Mouse (Mus musculus) CH12.LX (cell line): ENCODE measurements around the gene Cd96. TPM values are rescaled to one million over a fixed set of nuclear protein-coding genes. Genes with fewer than 3 reads are reported as not detected.

Experiments used
- DNase-seq: peaks from one replicate; pipeline ENCODE4 v3.0.0-alpha.2; 2013; ENCODE audit errors: extremely low read depth
- H3K27ac ChIP-seq: 2 replicates; pipeline ENCODE4 v1.5.1; 2012; ENCODE audit warnings: low read depth, mild to moderate bottlenecking, control low read depth, moderate library complexity; ENCODE audit not compliant: insufficient read depth
- H3K27me3 ChIP-seq: replicated peaks from 2 replicates; pipeline ENCODE3; 2012; ENCODE audit warnings: inconsistent platforms
- H3K36me3 ChIP-seq, 2 experiments: replicated peaks in 1 of 2; 2 replicates each; pipeline versions ENCODE3 to v1.6.1; 2012; ENCODE audit warnings: inconsistent platforms in 1 of 2, low read length in 1 of 2, mild to moderate bottlenecking in 1 of 2, mixed read lengths in 1 of 2, moderate library complexity in 1 of 2; ENCODE audit not compliant: control insufficient read depth in 1 of 2, insufficient read depth in 1 of 2
- H3K4me1 ChIP-seq, 2 experiments: 2 replicates each; pipeline ENCODE4 v1.6.1; 2012; ENCODE audit warnings: inconsistent platforms in 1 of 2, moderate library complexity in 1 of 2; ENCODE audit not compliant: insufficient read depth in 2 of 2, control insufficient read depth in 1 of 2
- H3K4me2 ChIP-seq: 2 replicates; pipeline ENCODE4 v1.6.1; 2012; ENCODE audit warnings: low read depth, mild to moderate bottlenecking, control low read depth; ENCODE audit not compliant: poor library complexity, insufficient read depth, severe bottlenecking
- H3K4me3 ChIP-seq, 3 experiments: fragments of 150-350 bp in 1 of 3; sonication (generic) in 1 of 3; replicated peaks in 1 of 3; 2 replicates each; pipeline versions ENCODE3 to v1.5.1; 2011 to 2012; ENCODE audit warnings: low read depth in 2 of 3, low read length in 2 of 3, mild to moderate bottlenecking in 2 of 3, moderate library complexity in 2 of 3, control low read depth in 1 of 3, improper control_type of control experiment in 1 of 3, inconsistent platforms in 1 of 3, mixed read lengths in 1 of 3; ENCODE audit not compliant: poor library complexity in 1 of 3
- H3K79me2 ChIP-seq: replicated peaks from 2 replicates; pipeline ENCODE4 v1.6.1; 2012; ENCODE audit warnings: mild to moderate bottlenecking, moderate library complexity; ENCODE audit not compliant: control insufficient read depth, poor library complexity, insufficient read depth, severe bottlenecking; ENCODE audit errors: extremely low read depth
- H3K9ac ChIP-seq: 2 replicates; pipeline ENCODE4 v1.6.1; 2012; ENCODE audit warnings: low read depth, mild to moderate bottlenecking, control low read depth, moderate library complexity; ENCODE audit not compliant: insufficient read depth
- H3K9me3 ChIP-seq: replicated peaks from 2 replicates; pipeline ENCODE3; 2012; ENCODE audit warnings: low read length, inconsistent platforms, mixed read lengths
- BHLHE40 ChIP-seq: IDR thresholded peaks from 2 replicates; pipeline ENCODE4 v1.6.1; 2011; ENCODE audit warnings: mild to moderate bottlenecking, low read depth, low read length, improper control_type of control experiment
- CHD1 ChIP-seq: IDR thresholded peaks from 2 replicates; pipeline ENCODE4 v1.6.1; 2012; ENCODE audit warnings: low read depth, low read length, improper control_type of control experiment, inconsistent platforms
- CHD2 ChIP-seq: IDR thresholded peaks from 2 replicates; pipeline ENCODE4 v1.6.1; 2011; ENCODE audit warnings: low read length, improper control_type of control experiment
- E2F4 ChIP-seq: IDR thresholded peaks from 2 replicates; pipeline ENCODE4 v1.6.1; 2011; ENCODE audit warnings: low read depth, low read length, improper control_type of control experiment; ENCODE audit not compliant: insufficient replicate concordance
- ELF1 ChIP-seq: IDR thresholded peaks from 2 replicates; pipeline ENCODE4 v1.6.1; 2014; ENCODE audit warnings: low read depth, mild to moderate bottlenecking, inconsistent platforms, low read length, improper control_type of control experiment
- EP300 ChIP-seq: IDR thresholded peaks from 2 replicates; pipeline ENCODE4 v1.6.1; 2011; ENCODE audit warnings: low read length, improper control_type of control experiment
- ETS1 ChIP-seq: conservative IDR thresholded peaks from 2 replicates; pipeline ENCODE4 v1.6.1; 2012; ENCODE audit warnings: low read depth, mild to moderate bottlenecking, inconsistent platforms, low read length, improper control_type of control experiment, moderate library complexity
- HCFC1 ChIP-seq: IDR thresholded peaks from 2 replicates; pipeline ENCODE4 v1.6.1; 2012; ENCODE audit warnings: low read depth, mild to moderate bottlenecking, inconsistent platforms, low read length, improper control_type of control experiment
- KAT2A ChIP-seq: IDR thresholded peaks from 2 replicates; pipeline ENCODE4 v1.6.1; 2012; ENCODE audit warnings: low read length, improper control_type of control experiment, inconsistent platforms; ENCODE audit not compliant: insufficient replicate concordance
- MAFK ChIP-seq: IDR thresholded peaks from 2 replicates; pipeline ENCODE4 v1.6.1; 2011; ENCODE audit warnings: low read length, improper control_type of control experiment; ENCODE audit not compliant: insufficient replicate concordance
- MAZ ChIP-seq: IDR thresholded peaks from 2 replicates; pipeline ENCODE4 v1.6.1; 2012; ENCODE audit warnings: low read depth, mild to moderate bottlenecking, inconsistent platforms, low read length, improper control_type of control experiment, moderate library complexity
- MXI1 ChIP-seq: IDR thresholded peaks from 2 replicates; pipeline ENCODE4 v1.6.1; 2011; ENCODE audit warnings: mild to moderate bottlenecking, low read depth, low read length, improper control_type of control experiment
- MYC ChIP-seq: IDR thresholded peaks from 2 replicates; pipeline ENCODE4 v1.6.1; 2011; ENCODE audit warnings: low read depth, mild to moderate bottlenecking, improper control_type of control experiment, low read length
- NRF1 ChIP-seq: IDR thresholded peaks from 2 replicates; pipeline ENCODE4 v1.6.1; 2014; ENCODE audit warnings: low read depth, mild to moderate bottlenecking, inconsistent platforms, low read length, improper control_type of control experiment, moderate library complexity
- PAX5 ChIP-seq: IDR thresholded peaks from 2 replicates; pipeline ENCODE4 v1.6.1; 2012; ENCODE audit warnings: low read length, inconsistent platforms, mixed read lengths
- POLR2A ChIP-seq: IDR thresholded peaks from 2 replicates; pipeline ENCODE4 v1.6.1; 2011; ENCODE audit warnings: low read depth, mild to moderate bottlenecking, improper control_type of control experiment, low read length
- RAD21 ChIP-seq: IDR thresholded peaks from 2 replicates; pipeline ENCODE4 v1.6.1; 2011; ENCODE audit warnings: low read depth, mild to moderate bottlenecking, low read length, improper control_type of control experiment, moderate library complexity
- SIN3A ChIP-seq: IDR thresholded peaks from 2 replicates; pipeline ENCODE4 v1.6.1; 2012; ENCODE audit warnings: low read length, improper control_type of control experiment, inconsistent platforms
- SMC3 ChIP-seq: IDR thresholded peaks from 2 replicates; pipeline ENCODE4 v1.6.1; 2011; ENCODE audit warnings: low read depth, low read length, improper control_type of control experiment
- TBP ChIP-seq: conservative IDR thresholded peaks from 2 replicates; pipeline ENCODE4 v1.6.1; 2011; ENCODE audit warnings: low read depth, low read length, improper control_type of control experiment
- TCF12 ChIP-seq: IDR thresholded peaks from 2 replicates; pipeline ENCODE4 v1.6.1; 2014; ENCODE audit warnings: low read depth, mild to moderate bottlenecking, inconsistent platforms, low read length, improper control_type of control experiment
- ZKSCAN1 ChIP-seq: IDR thresholded peaks from 2 replicates; pipeline ENCODE4 v1.6.1; 2012; ENCODE audit warnings: low read depth, inconsistent platforms, low read length, improper control_type of control experiment, borderline replicate concordance
- ZMIZ1 ChIP-seq: IDR thresholded peaks from 2 replicates; pipeline ENCODE4 v1.6.1; 2012; ENCODE audit warnings: low read depth, mild to moderate bottlenecking, inconsistent platforms, low read length, improper control_type of control experiment
- ZNF384 ChIP-seq: IDR thresholded peaks from 2 replicates; pipeline ENCODE4 v1.6.1; 2012; ENCODE audit warnings: low read depth, low read length, improper control_type of control experiment, inconsistent platforms
- dilution Hi-C: fragments of 300-500 bp; cut with MboI; formaldehyde crosslinking; loops from 2 replicates; pipeline ENCODE4 v1.14.3; 2020; ENCODE audit warnings: low sequenced_read_pairs; ENCODE audit not compliant: extremely low pct_unique_long_range_greater_than_20kb, extremely low pct_ligation_motif_present
- in situ Hi-C: fragments of 300-500 bp; cut with MboI; formaldehyde crosslinking; loops from 3 replicates; pipeline ENCODE4 v1.14.3; 2019; ENCODE audit warnings: low sequenced_read_pairs, low pct_ligation_motif_present, low pct_unique_long_range_greater_than_20kb, mixed read lengths
- polyA plus RNA-seq: library from polyadenylated mRNA; unstranded; fragments of >175 nt; gene quantifications from 2 replicates; pipeline ENCODE4 v1.2.1, GENCODE M21; 2012; ENCODE audit warnings: low read depth; ENCODE audit not compliant: insufficient read length
- total RNA-seq, 2 experiments: library from RNA; depleted of rRNA; stranded (reverse); fragments of 300-350 nt in 1 of 2; fragments of >200 nt in 1 of 2; gene quantifications; 2 replicates each; pipeline ENCODE4 v1.2.3; 2012 to 2014

The Cd96 gene
- total and polyA plus RNA-seq, 3 experiments: 4.4 to 9.7 (median 5.9) TPM

- in situ Hi-C loops: no loop called here
- dilution Hi-C loops: no loop called here
- Histone ChIP-seq H3K79me2 (no peaks in the 10 kb centered on the region), H3K4me1 (no peaks in the 10 kb centered on the region), H3K36me3 (no peaks in the 10 kb centered on the region), H3K9me3 (peaks cover 5% of the 10 kb centered on the region), H3K4me3 (no peak overlapping the region), H3K9ac (no peak overlapping the region), H3K4me2 (no peak overlapping the region), H3K27ac (no peak overlapping the region), H3K27me3 (no peaks in the 10 kb centered on the region)
- no peak for TF ChIP-seq MAZ
- DNase-seq: no peak
Observed at GRCm38 (mm10) chr16:46009717-46010116, 110.3 kb downstream of the Cd96 start.

DNA sequence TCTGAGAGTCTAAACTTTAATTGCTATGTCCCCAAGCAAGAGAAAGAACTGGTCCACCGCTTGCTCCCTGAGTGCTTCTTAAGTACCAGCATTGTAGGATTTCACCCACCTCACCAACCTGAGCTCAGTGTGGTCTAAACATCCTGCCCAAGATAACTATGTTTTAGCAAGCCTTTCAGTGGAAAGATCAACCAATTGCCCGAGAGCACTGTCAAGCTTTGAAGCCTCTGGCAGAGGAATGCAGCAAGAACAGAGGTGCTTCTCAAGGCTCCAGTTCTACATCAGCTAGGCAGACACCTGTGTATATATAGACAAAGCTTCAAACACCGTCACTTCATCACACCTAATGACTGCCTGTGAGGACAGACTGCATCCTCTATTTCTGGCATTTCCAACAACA is 111.3 kb downstream of the Cd96 start:
- dilution Hi-C loops: no loop called here

DNA sequence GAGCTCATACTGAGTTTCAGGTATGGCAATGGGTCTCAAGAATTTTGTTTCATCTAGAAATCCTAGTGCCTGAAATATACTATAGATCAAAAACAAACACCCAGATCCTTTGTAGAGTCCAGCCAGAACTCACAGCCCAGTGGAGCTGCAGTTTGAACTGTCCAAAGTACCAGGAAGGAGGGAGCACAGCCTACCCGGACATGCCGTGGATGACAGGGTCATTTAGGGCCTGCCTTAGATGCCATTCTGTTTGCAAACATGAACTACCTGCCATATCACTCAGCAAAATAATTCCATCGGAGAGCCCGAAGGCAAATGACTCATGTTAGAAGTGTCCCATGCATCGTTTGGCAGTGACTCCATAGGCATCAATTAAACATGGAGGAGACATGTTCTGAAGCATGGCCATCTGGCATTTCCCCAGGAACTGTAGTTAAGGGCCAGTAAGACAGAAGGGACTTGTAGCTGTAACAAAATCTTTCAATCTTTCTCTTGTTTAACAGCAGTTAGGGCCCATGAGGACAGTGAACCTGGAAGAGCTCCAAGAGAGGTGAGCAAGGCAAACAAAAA is 111.9 kb downstream of the Cd96 start:
- no peak overlapping the region for H3K4me2 ChIP-seq
- no peak overlapping the region for H3K4me3 ChIP-seq
- H3K36me3 ChIP-seq: no peaks in the 10 kb centered on the region
- dilution Hi-C loops: no loop called here
- no peaks in the 10 kb centered on the region for H3K4me1 ChIP-seq
- no peak overlapping the region for H3K27ac ChIP-seq
- H3K27me3 ChIP-seq: no peaks in the 10 kb centered on the region
- no peak for TF ChIP-seq POLR2A
- TF ChIP-seq NRF1: no peak
- no peak for TF ChIP-seq MAFK
- TF ChIP-seq ZNF384: no peak
- TF ChIP-seq ZKSCAN1: no peak
- no peak for TF ChIP-seq ETS1
- TF ChIP-seq ZMIZ1: no peak
- no peak for TF ChIP-seq HCFC1
- no peak for TF ChIP-seq TCF12
- no peak for TF ChIP-seq BHLHE40
- no peak for TF ChIP-seq TBP
- no peak for TF ChIP-seq CHD2
- TF ChIP-seq RAD21: no peak
- no peak for TF ChIP-seq MYC
- no peak for TF ChIP-seq ELF1
- no peak overlapping the region for H3K9ac ChIP-seq
- in situ Hi-C loops: no loop called here
- peaks cover 3% of the 10 kb centered on the region for H3K9me3 ChIP-seq
- no peak for DNase-seq
- H3K79me2 ChIP-seq: no peaks in the 10 kb centered on the region

More for the DNA sequence above, 111.3 kb downstream of the Cd96 start:
- H3K9me3 ChIP-seq: peaks cover 5% of the 10 kb centered on the region
- in situ Hi-C loops: no loop called here
- no peaks in the 10 kb centered on the region for H3K79me2 ChIP-seq
- no peak overlapping the region for H3K4me3 ChIP-seq
- no peak overlapping the region for H3K4me2 ChIP-seq
- H3K27ac ChIP-seq: no peak overlapping the region
- no peaks in the 10 kb centered on the region for H3K4me1 ChIP-seq
- no peaks in the 10 kb centered on the region for H3K27me3 ChIP-seq
- H3K36me3 ChIP-seq: no peaks in the 10 kb centered on the region
- no peak for DNase-seq
- TF ChIP-seq ZMIZ1 (no peak), EP300 (no peak), TBP (no peak), BHLHE40 (no peak), MXI1 (no peak), CHD1 (no peak), TCF12 (no peak), RAD21 (no peak), E2F4 (no peak), SIN3A (no peak), SMC3 (no peak), ETS1 (no peak), NRF1 (no peak), KAT2A (no peak), PAX5 (no peak)
- H3K9ac ChIP-seq: no peak overlapping the region
